Comparison of ENCODE assay signal across 21 mouse cellular contexts in the genomic region with DNA sequence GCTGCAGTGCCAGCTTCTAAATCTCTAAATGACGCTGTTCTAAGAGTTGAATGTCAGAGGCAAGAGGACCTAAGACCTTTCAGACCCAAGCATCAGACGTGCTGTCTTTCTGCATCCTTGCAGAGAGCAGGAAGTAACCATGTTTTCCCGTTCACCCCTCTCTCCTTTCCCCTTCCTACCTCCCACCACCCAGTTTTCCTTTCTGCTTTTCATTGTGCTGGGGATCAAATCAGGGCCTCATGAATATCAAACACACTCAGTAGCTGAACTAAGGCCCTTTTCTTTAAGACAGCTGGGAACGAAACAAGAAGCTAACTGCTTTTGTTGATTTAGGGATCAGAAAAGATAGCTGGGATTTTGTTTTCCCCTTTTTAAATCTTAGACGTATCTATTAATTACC. TPM values are rescaled to one million over a fixed set of nuclear protein-coding genes. Genes with fewer than 3 reads are reported as not detected.
"Had no signal": no experiment of that assay in that cellular context is flagged by ENCODE, and none has a peak within 500 bp of the region (broad histone marks: within the 10 kb centered on the region; RNA-seq: fewer than 3 reads in every experiment).

No protein-coding gene starts in this region.

- H3K4me2 ChIP-seq: kidney, embryonic 15.5 days; limb, embryonic 12.5 days; limb, embryonic 15.5 days; liver, embryonic 11.5 days; lung, embryonic 14.5 days; midbrain, embryonic 15.5 days; neural tube, embryonic 13.5 days; stomach, embryonic 15.5 days had no signal

- H3K27ac ChIP-seq: kidney, embryonic 15.5 days; limb, embryonic 12.5 days; limb, embryonic 15.5 days; liver, embryonic 14.5 days; macrophage; midbrain, embryonic 15.5 days; neural tube, embryonic 13.5 days; stomach, embryonic 15.5 days had no signal

- ATAC-seq: liver, postnatal 0 days; lung, postnatal 0 days; midbrain, embryonic 15.5 days had no signal

- H3K4me1 ChIP-seq: limb, embryonic 12.5 days; midbrain, embryonic 15.5 days; stomach, embryonic 15.5 days had no signal

- H3K4me3 ChIP-seq: kidney, embryonic 15.5 days; limb, embryonic 12.5 days; limb, embryonic 15.5 days; midbrain, embryonic 15.5 days; myocyte; neural tube, embryonic 13.5 days; stomach, embryonic 15.5 days had no signal

- H3K36me3 ChIP-seq: midbrain, embryonic 15.5 days; stomach, embryonic 15.5 days had no signal

- DNase-seq: kidney, adult 8-10 months; kidney, postnatal 10 days; kidney, postnatal 4 days; left cerebral cortex, postnatal 4 days; liver, postnatal 0 days; lung, embryonic 14.5 days; retina, postnatal 1 day; right cerebral cortex, postnatal 25 days; spleen, adult 18-20 months; thymus, postnatal 25 days had no signal

- H3K9ac ChIP-seq: kidney, embryonic 15.5 days; limb, embryonic 12.5 days; limb, embryonic 15.5 days; liver, embryonic 14.5 days; liver, postnatal 0 days; lung, embryonic 14.5 days; midbrain, embryonic 15.5 days; neural tube, embryonic 13.5 days; stomach, embryonic 15.5 days had no signal

- H3K27me3 ChIP-seq: kidney, embryonic 15.5 days; limb, embryonic 12.5 days; limb, embryonic 15.5 days; midbrain, embryonic 15.5 days; neural tube, embryonic 13.5 days; stomach, embryonic 15.5 days had no signal

- H3K9me3 ChIP-seq: kidney, embryonic 15.5 days; limb, embryonic 12.5 days; limb, embryonic 15.5 days; midbrain, embryonic 15.5 days; neural tube, embryonic 13.5 days; stomach, embryonic 15.5 days had no signal

RNA-seq across cellular contexts. Expression of gene Tmem200b, which starts 28.3 kb away (rescaled TPM):
- polyA plus RNA-seq: macrophage had no signal
